Mouse (Mus musculus): Measurements from ENCODE around the gene Gm20388.

Gm20388 gene

GRCm38 (mm10) chr8:120735770-120736481, 825.3 kb downstream of the Gm20388 start, which contains the start of gene Irf8:
Gene Irf8 (plus strand): TSS chr8:120736358.
- peak; percentile 77 to 83 for DNase-seq

- peak in 1 of 2 experiments; percentile 48 for DNase-seq
These were observed 825.8 kb downstream of the Gm20388 start for GRCm38 (mm10) chr8:120736486-120736885.

- no peak for DNase-seq
These were observed 826.5 kb downstream of the Gm20388 start for GRCm38 (mm10) chr8:120737166-120737565.

- no peak for DNase-seq
These were observed 828.1 kb downstream of the Gm20388 start for GRCm38 (mm10) chr8:120738771-120739170.

- no peak for DNase-seq
These were observed 828.9 kb downstream of the Gm20388 start for GRCm38 (mm10) chr8:120739526-120739925.

GRCm38 (mm10) chr8:120740579-120740978, 829.9 kb downstream of the Gm20388 start:
- DNase-seq, result no peak

GRCm38 (mm10) chr8:120741001-120741400, 830.4 kb downstream of the Gm20388 start:
- DNase-seq, result no peak

GRCm38 (mm10) chr8:120741815-120742530, 831.3 kb downstream of the Gm20388 start:
- no peak for DNase-seq

GRCm38 (mm10) chr8:120743149-120743897, 832.7 kb downstream of the Gm20388 start:
- no peak for DNase-seq

- no peak for DNase-seq
These were observed 833.3 kb downstream of the Gm20388 start for GRCm38 (mm10) chr8:120743898-120744290.

GRCm38 (mm10) chr8:120744448-120744847, 833.8 kb downstream of the Gm20388 start:
- DNase-seq, result no peak

GRCm38 (mm10) chr8:120745226-120745625, 834.6 kb downstream of the Gm20388 start:
- DNase-seq, result no peak

- no peak for DNase-seq
These were observed 835.5 kb downstream of the Gm20388 start for GRCm38 (mm10) chr8:120746007-120746701.

- no peak for DNase-seq
These were observed 836.6 kb downstream of the Gm20388 start for GRCm38 (mm10) chr8:120747286-120747685.

- DNase-seq, result no peak
These were observed 840.0 kb downstream of the Gm20388 start for GRCm38 (mm10) chr8:120750616-120751015.

GRCm38 (mm10) chr8:120751226-120752081, 840.8 kb downstream of the Gm20388 start:
- DNase-seq, result no peak

GRCm38 (mm10) chr8:120752082-120752452, 841.4 kb downstream of the Gm20388 start:
- DNase-seq, result no peak

- DNase-seq, result no peak
These were observed 842.8 kb downstream of the Gm20388 start for GRCm38 (mm10) chr8:120753476-120753875.

- no peak for DNase-seq
These were observed 845.0 kb downstream of the Gm20388 start for GRCm38 (mm10) chr8:120755306-120756297.

GRCm38 (mm10) chr8:120758005-120758404, 847.4 kb downstream of the Gm20388 start:
- DNase-seq, result no peak

GRCm38 (mm10) chr8:120759847-120760246, 849.2 kb downstream of the Gm20388 start:
- no peak for DNase-seq
